Mouse (Mus musculus) midbrain, embryonic 16.5 days (tissue): ENCODE measurements around the gene Kcnq1. TPM values are rescaled to one million over a fixed set of nuclear protein-coding genes. Genes with fewer than 3 reads are reported as not detected.

Experiments used
- ATAC-seq: fragments of 200-750 bp; cut with Nextera tagmentation; 2 replicates; pipeline ENCODE4 v1.8.0; 2017; ENCODE audit warnings: moderate TSS enrichment
- H3K27ac ChIP-seq: fragments of 300-500 bp; sonication (generic); 2 replicates; pipeline ENCODE4 v1.5.1; 2014; ENCODE audit warnings: mild to moderate bottlenecking, low read length, mixed read lengths
- H3K27me3 ChIP-seq: fragments of 300-500 bp; sonication (generic); 2 replicates; pipeline ENCODE4 v1.6.1; 2014; ENCODE audit warnings: low read depth, low read length, mixed read lengths; ENCODE audit not compliant: control insufficient read depth, insufficient read depth
- H3K36me3 ChIP-seq: fragments of 300-500 bp; sonication (generic); 2 replicates; pipeline ENCODE4 v1.6.1; 2014; ENCODE audit warnings: mild to moderate bottlenecking, low read length, moderate library complexity, mixed read lengths; ENCODE audit not compliant: control insufficient read depth, insufficient read depth
- H3K4me1 ChIP-seq: fragments of 300-500 bp; sonication (generic); 2 replicates; pipeline ENCODE4 v1.6.1; 2014; ENCODE audit warnings: mild to moderate bottlenecking, low read length, mixed read lengths; ENCODE audit not compliant: control insufficient read depth, insufficient read depth
- H3K4me2 ChIP-seq: fragments of 300-500 bp; sonication (generic); 2 replicates; pipeline ENCODE4 v1.6.1; 2014; ENCODE audit warnings: mild to moderate bottlenecking, low read length, mixed read lengths
- H3K4me3 ChIP-seq: fragments of 300-500 bp; sonication (generic); 2 replicates; pipeline ENCODE4 v1.5.1; 2014; ENCODE audit warnings: low read depth, mild to moderate bottlenecking, low read length, moderate library complexity, mixed read lengths
- H3K9ac ChIP-seq: fragments of 300-500 bp; sonication (generic); 2 replicates; pipeline ENCODE4 v1.6.1; 2014; ENCODE audit warnings: low read depth, low read length, mixed read lengths
- H3K9me3 ChIP-seq: fragments of 300-500 bp; sonication (generic); replicated peaks from 2 replicates; pipeline ENCODE4 v1.6.1; 2014; ENCODE audit warnings: mild to moderate bottlenecking, low read length, mixed read lengths; ENCODE audit not compliant: control insufficient read depth, poor library complexity, severe bottlenecking
- WGBS: fragments of 180-500 bp; shearing (Covaris S2); extraction: QIAGEN DNeasy Blood & Tissue Kit; methylation state at CpG from one replicate; pipeline ENCODE4 v1.1.7; 2014; 5-methylcytosine and 5-hydroxymethylcytosine counted together
- polyA plus RNA-seq: library from polyadenylated mRNA; unstranded; fragments of >200 nt; fragmentation: Nextera tagmentation; extraction: Ambion mirVana; gene quantifications from 2 replicates; pipeline ENCODE4 v1.2.1, GENCODE M21; 2015

The Kcnq1 gene
- polyA plus RNA-seq, 1 experiment from 2014 or later, result 1.1 TPM

DNA sequence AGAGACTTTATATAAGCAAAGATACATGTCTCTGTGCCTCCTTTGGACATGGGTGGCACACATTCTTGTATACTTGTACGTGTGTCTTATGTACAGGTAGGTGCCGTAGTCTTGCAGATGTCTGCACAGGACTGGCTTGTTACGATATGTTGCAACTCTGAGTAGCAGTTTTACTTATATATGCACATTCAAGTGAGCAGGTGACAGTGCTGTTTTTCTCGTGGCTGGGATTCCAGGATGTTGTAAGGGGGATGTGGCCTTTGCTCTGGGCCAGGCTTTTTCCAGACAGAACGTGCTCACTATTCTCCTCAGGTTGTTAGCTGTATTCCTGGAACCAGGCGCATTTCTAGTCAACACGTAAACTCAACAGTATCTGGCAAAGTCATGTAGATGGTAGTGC lies 168.9 kb downstream of the Kcnq1 start:
- Histone ChIP-seq H3K27me3 (no peaks in the 10 kb centered on the region), H3K36me3 (no peaks in the 10 kb centered on the region; the same call in 1 of the 2 replicates), H3K9me3 (no peaks in the 10 kb centered on the region)

DNA sequence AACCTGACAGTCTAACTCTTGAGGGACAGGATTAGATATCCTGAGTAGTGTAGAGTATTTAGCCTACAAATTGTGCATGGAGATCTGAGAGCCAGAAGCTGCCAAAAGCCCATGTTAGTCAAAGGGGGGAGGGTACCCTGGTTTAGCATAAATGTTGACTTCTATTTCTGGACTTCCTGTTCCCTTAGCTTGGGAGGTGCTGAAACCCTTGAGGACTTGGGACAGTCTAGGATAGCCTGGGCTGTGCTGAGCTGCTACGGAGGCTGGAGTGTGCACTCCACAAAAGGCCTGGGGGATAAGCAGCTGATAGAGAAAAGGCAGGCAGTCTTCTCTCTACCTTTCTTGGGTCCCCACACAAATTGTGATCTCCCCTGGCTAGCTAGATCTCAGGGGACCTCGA lies 177.5 kb downstream of the Kcnq1 start:
- 87% methylated on average over 2 of the region's 2 CpGs for WGBS
- no peak overlapping the region for H3K27ac ChIP-seq
- no peak overlapping the region for H3K9ac ChIP-seq
- peaks cover 3% of the 10 kb centered on the region for H3K4me1 ChIP-seq
- H3K27me3 ChIP-seq, result no peaks in the 10 kb centered on the region
- H3K4me2 ChIP-seq, result no peak overlapping the region
- no peaks in the 10 kb centered on the region for H3K36me3 ChIP-seq
- H3K9me3 ChIP-seq, result no peaks in the 10 kb centered on the region
- no peak overlapping the region for H3K4me3 ChIP-seq
- no peak for ATAC-seq

More for the DNA sequence above, 168.9 kb downstream of the Kcnq1 start:
- ATAC-seq, result no peak
- Histone ChIP-seq H3K9ac (no peak overlapping the region), H3K27ac (no peak overlapping the region), H3K4me3 (no peak overlapping the region), H3K4me1 (no peaks in the 10 kb centered on the region), H3K4me2 (no peak overlapping the region)
- WGBS, result 92% methylated on average over 7 of the region's 7 CpGs

DNA sequence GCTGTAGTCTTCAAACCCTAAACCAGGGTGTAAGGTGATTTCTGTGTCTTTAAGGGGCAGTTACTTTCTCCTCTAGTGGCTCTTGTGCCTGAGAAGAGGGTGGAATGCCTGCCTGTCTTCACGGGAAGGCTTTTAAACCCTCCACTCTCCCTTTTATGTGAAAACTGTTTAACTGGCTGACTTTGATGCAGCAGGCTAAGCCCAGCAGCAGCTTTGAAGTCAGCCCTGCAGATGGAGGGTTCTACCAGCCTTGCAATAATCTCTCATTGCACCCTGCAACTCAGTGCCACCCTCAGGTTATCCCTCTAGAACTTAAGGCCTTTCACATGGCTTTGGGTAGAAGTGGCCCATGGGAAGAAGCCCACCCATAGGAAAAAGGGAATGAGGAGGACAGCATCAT lies 178.7 kb downstream of the Kcnq1 start:
- H3K27me3 ChIP-seq, result no peaks in the 10 kb centered on the region
- H3K36me3 ChIP-seq, result no peaks in the 10 kb centered on the region
- H3K4me2 ChIP-seq, result no peak overlapping the region
- H3K9ac ChIP-seq, result no peak overlapping the region
- 30% methylated on average over 1 of the region's 1 CpGs for whole genome bisulfite sequencing
- no peak for ATAC-seq
- H3K4me1 ChIP-seq, result peaks cover 9% of the 10 kb centered on the region
- H3K4me3 ChIP-seq, result no peak overlapping the region
- no peak overlapping the region for H3K27ac ChIP-seq
- no peaks in the 10 kb centered on the region for H3K9me3 ChIP-seq

DNA sequence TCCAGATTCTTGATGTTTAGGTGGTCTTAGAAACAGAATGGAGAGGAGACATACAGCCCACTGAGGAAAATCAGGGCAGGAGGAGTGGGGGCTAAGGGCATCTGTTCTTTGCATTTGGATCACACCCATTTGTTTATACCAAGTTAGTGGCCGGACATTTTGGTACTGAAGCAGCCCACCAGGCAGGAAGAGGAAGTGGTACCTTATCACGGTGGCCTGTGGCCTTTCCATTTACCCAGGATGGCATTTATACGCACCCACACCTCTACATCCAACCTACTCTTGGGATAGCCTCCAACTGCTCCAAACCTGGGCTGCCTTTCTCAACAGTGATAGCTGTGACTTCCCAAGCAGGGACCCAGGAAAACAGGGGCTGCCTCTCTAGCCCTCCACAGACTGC lies 179.3 kb downstream of the Kcnq1 start:
- H3K27me3 ChIP-seq, result no peaks in the 10 kb centered on the region
- 92% methylated on average over 3 of the region's 3 CpGs for whole genome bisulfite sequencing
- H3K9me3 ChIP-seq, result no peaks in the 10 kb centered on the region
- H3K36me3 ChIP-seq, result no peaks in the 10 kb centered on the region
- H3K4me2 ChIP-seq, result no peak overlapping the region
- no peak overlapping the region for H3K9ac ChIP-seq
- H3K27ac ChIP-seq, result no peak overlapping the region
- H3K4me3 ChIP-seq, result no peak overlapping the region
- ATAC-seq, result no peak
- peaks cover 9% of the 10 kb centered on the region for H3K4me1 ChIP-seq

DNA sequence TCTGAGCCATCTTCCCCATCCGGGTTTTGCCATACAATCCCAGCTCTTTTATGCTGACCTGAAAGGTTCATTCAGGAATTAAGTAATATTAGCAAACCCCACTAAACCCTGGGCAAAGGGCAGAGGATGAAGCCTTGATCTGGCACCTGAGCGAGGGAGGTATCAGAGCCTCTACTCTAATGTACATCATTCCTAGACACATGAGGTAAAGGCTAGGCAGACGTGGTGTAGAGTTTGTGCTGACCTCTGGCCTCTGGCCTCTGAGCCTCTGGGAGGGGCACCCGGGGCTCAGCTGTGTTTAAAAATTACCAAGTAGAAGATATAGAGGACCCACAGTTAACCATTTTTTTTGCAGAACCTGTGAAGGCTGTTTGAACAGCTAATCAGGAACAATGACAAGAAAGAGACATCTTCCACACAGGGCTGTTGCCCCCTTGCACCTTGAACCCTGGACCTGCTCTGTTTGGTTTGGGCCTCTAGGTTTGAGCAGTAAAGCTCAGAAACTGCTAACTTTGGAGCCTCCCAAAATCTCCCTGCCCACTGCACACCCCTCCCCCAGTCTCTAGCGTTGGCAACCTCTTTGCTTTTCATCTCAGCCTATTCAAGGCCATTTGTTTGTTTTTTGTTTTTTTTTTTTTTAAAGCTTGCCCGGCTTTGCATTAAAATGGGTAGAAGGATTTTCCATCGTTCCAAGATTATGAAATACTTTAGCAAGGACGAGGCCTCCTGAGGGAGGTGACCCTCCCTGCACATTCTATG lies 180.5 kb downstream of the Kcnq1 start:
- no peaks in the 10 kb centered on the region for H3K36me3 ChIP-seq
- H3K4me1 ChIP-seq, result peaks cover 12% of the 10 kb centered on the region
- no peak overlapping the region for H3K4me3 ChIP-seq
- H3K9me3 ChIP-seq, result no peaks in the 10 kb centered on the region
- H3K9ac ChIP-seq, result no peak overlapping the region
- no peak for ATAC-seq
- H3K27me3 ChIP-seq, result no peaks in the 10 kb centered on the region
- no peak overlapping the region for H3K27ac ChIP-seq
- WGBS, result 47% methylated on average over 8 of the region's 8 CpGs
- H3K4me2 ChIP-seq, result no peak overlapping the region

DNA sequence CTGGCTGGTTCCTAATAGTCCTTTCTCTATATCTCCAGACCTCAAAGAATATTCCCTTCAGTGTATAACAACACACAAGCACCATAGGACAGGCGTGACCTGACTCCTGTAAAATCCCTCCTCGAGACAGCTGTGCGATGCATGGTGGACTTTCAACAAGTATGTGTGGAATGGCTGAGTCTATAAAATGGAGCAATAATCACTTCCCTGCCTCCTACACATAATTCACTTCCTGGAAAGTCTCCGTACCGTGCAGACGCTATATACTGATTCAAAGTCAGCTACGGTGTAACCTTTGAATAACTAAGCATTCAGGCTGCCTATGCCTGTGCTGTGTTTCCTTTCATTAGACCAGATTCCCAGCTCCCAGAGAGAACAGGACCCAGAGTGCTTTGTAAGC lies 182.0 kb downstream of the Kcnq1 start:
- Histone ChIP-seq H3K9me3 (no peaks in the 10 kb centered on the region), H3K4me3 (no peak overlapping the region), H3K9ac (no peak overlapping the region), H3K27ac (no peak overlapping the region), H3K4me2 (no peak overlapping the region), H3K36me3 (no peaks in the 10 kb centered on the region), H3K4me1 (peaks cover 12% of the 10 kb centered on the region), H3K27me3 (no peaks in the 10 kb centered on the region)
- ATAC-seq, result no peak
- 79% methylated on average over 7 of the region's 7 CpGs for WGBS

DNA sequence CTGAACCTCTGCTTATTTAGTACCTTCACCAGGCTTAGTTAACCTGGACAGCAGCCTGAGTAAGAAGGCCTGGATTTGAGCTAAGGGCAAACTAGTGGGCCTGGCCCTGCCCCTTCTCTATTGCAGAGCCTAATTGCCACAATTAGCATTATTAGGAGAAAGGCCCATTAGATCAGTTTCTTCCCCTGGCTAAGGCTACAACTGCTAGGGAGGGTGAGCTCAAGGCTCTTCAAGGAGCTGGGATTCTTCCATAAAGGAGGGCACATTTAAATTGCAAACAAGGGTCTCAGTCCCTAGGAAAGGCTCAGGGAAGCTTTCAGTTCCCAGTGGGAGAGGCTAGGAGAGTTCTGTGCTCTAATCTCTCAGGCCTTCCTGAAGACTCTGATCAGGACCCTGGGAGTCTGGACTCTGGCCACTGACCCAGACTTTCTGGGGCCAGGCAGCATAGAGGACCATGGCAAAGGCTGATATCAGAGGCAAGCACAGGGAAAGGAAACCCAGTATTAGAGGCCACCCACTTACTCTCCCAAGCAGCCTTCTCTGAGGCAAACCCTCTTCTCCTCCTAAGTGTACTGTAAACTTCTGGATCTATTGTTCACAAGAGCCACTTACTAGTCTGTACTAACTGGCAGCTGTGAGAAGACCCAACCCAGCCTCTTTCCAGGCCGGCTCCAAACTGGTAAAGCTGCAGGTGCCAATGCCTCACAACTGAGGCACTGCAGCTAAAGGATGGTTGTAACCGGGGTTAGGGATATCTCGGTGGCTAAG lies 183.1 kb downstream of the Kcnq1 start:
- no peak for ATAC-seq
- Histone ChIP-seq H3K9ac (no peak overlapping the region), H3K4me1 (peaks cover 12% of the 10 kb centered on the region), H3K4me2 (no peak overlapping the region), H3K36me3 (no peaks in the 10 kb centered on the region), H3K27ac (no peak overlapping the region), H3K9me3 (no peaks in the 10 kb centered on the region), H3K4me3 (no peak overlapping the region), H3K27me3 (no peaks in the 10 kb centered on the region)
- WGBS, result 75% methylated on average over 3 of the region's 3 CpGs

DNA sequence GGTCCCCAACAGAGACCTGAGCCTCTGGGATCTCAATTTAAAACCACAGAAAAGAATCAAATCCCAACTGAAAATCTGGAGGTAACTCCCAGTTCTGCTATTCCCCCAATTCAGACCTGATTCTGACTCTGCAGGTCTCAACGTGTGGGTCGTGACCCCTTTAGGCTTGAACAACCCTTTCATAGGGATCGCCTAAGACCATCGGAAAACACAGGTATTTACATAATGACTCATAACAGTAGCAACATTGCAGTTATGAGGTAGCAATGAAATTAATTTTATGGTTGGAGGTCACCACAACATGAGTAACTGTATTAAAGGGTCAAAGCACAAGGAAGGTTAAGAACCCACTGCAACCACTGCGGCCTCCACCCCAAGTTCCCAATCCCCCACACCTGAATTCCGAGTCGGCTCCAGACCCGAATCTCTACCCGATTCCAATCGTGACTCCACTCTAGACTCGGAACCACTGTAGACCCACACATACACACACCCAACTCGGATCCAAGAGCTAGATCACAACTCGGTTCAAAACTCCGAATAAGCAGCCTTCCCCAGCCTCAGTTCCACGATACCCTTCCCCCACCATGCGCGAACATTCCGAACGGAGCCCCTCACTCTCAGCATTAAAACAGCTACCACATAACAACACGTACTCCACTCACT lies 188.7 kb downstream of the Kcnq1 start:
- Histone ChIP-seq H3K4me3 (peak overlapping the region; percentile 55), H3K9me3 (peaks cover 3% of the 10 kb centered on the region; the same call in 1 of the 2 replicates), H3K4me2 (peak overlapping the region; percentile 59), H3K9ac (peak overlapping the region; percentile 63), H3K27me3 (no peaks in the 10 kb centered on the region), H3K27ac (peak overlapping the region; percentile 75), H3K36me3 (no peaks in the 10 kb centered on the region), H3K4me1 (0 out of 2 replicates have a peak, but pooled peaks cover 3% of the 10 kb centered on the region)
- ATAC-seq, result no peak
- WGBS, result 46% methylated on average over 20 of the region's 20 CpGs
